In genomic region chrX:162487734-162488133, GRCm38 (mm10) we compare ENCODE assay signal across 20 mouse cellular contexts.
DNase-seq lines count a peak whose midpoint lies in the region; ATAC-seq and TF ChIP-seq lines count a peak whose summit lies in the region.
"Had no signal": no experiment of that assay in that cellular context is flagged by ENCODE, and none has a peak within 500 bp of the region (broad histone marks: within the 10 kb centered on the region; RNA-seq: fewer than 3 reads in every experiment).

No protein-coding gene starts in this region.

- no peaks in the 10 kb centered on the region for H3K79me2 ChIP-seq in CH12.LX (replicated peaks; ENCODE audit: control insufficient read depth, extremely low read depth, insufficient read depth, poor library complexity, severe bottlenecking)

- no peak overlapping the region for H3K4me3 ChIP-seq in intestine, postnatal 0 days (ENCODE audit: low read depth, low read length)
- H3K4me3 ChIP-seq in intestine, embryonic 16.5 days (ENCODE audit: low read length), result no peak overlapping the region
- no peak overlapping the region for H3K4me3 ChIP-seq in lung, embryonic 14.5 days (ENCODE audit: low read depth, low read length)
- no peak overlapping the region for H3K4me3 ChIP-seq in CH12.LX (replicated peaks in 1 of 3; ENCODE audit: low read depth in 2 of 3, low read length in 2 of 3, poor library complexity in 1 of 3)
- H3K4me3 ChIP-seq: heart, embryonic 10.5 days; midbrain, embryonic 12.5 days had no signal

- H3K27me3 ChIP-seq in intestine, postnatal 0 days (replicated peaks; ENCODE audit: control insufficient read depth, insufficient read depth, low read length), result no peaks in the 10 kb centered on the region
- H3K27me3 ChIP-seq in intestine, embryonic 16.5 days (replicated peaks; ENCODE audit: control insufficient read depth, insufficient read depth, low read length), result no peaks in the 10 kb centered on the region
- H3K27me3 ChIP-seq in lung, embryonic 14.5 days (ENCODE audit: insufficient read depth, low read length), result no peaks in the 10 kb centered on the region
- H3K27me3 ChIP-seq in CH12.LX (replicated peaks), result no peaks in the 10 kb centered on the region

- no peak for TF ChIP-seq EP300 in CH12.LX (IDR thresholded peaks at IDR 0.05; ENCODE audit: low read length)

- no peak overlapping the region for H3K9ac ChIP-seq in intestine, postnatal 0 days (ENCODE audit: low read depth, low read length)
- no peak overlapping the region for H3K9ac ChIP-seq in intestine, embryonic 16.5 days (ENCODE audit: low read depth, low read length)
- no peak overlapping the region for H3K9ac ChIP-seq in lung, embryonic 14.5 days
- no peak overlapping the region for H3K9ac ChIP-seq in CH12.LX (ENCODE audit: insufficient read depth, low read depth)
- H3K9ac ChIP-seq: midbrain, embryonic 12.5 days had no signal

- TF ChIP-seq CTCF in intestine, postnatal 0 days (IDR thresholded peaks at IDR 0.05; ENCODE audit: low read depth), result 0 out of 2 replicates have a peak, but pooled peaks have one; percentile 11
- 0 out of 2 replicates have a peak, but pooled peaks have one; percentile 10 for TF ChIP-seq CTCF in lung, embryonic 14.5 days (IDR thresholded peaks at IDR 0.05; ENCODE audit: low read depth)
- TF ChIP-seq CTCF in CH12.LX (conservative IDR thresholded peaks at IDR 0.05 in 1 of 2, IDR thresholded peaks at IDR 0.05 in 1 of 2; ENCODE audit: low read depth in 2 of 2, low read length in 2 of 2), result peak in 1 of 2 experiments; percentile 29; a peak in 2 of 4 replicates

- TF ChIP-seq RAD21 in CH12.LX (IDR thresholded peaks at IDR 0.05; ENCODE audit: low read depth, low read length), result peak; percentile 20

- dilution Hi-C loops in CH12.LX (cut with MboI; ENCODE audit: extremely low pct_ligation_motif_present, extremely low pct_unique_long_range_greater_than_20kb, low sequenced_read_pairs), result no loop called here

- TF ChIP-seq POLR2A in CH12.LX (IDR thresholded peaks at IDR 0.05; ENCODE audit: low read depth, low read length), result no peak

- no peak overlapping the region for H3K27ac ChIP-seq in intestine, postnatal 0 days (ENCODE audit: low read depth, low read length)
- H3K27ac ChIP-seq in intestine, embryonic 16.5 days (ENCODE audit: low read length), result no peak overlapping the region
- no peak overlapping the region for H3K27ac ChIP-seq in lung, embryonic 14.5 days (ENCODE audit: low read depth)
- H3K27ac ChIP-seq in CH12.LX (ENCODE audit: insufficient read depth, low read depth), result no peak overlapping the region
- H3K27ac ChIP-seq: heart, embryonic 10.5 days; midbrain, embryonic 12.5 days had no signal

- no peak for DNase-seq in lung, embryonic 14.5 days
- no peak for DNase-seq in lung, postnatal 36 days
- DNase-seq in CH12.LX (ENCODE audit: extremely low read depth) (no peak), ZHBTc4 (ENCODE audit: low read depth, low spot score) (peak; percentile 23)
- no peak for DNase-seq in right cerebral cortex, postnatal 36 days (ENCODE audit: low spot score in 2 of 2)
- no peak for DNase-seq in gastrocnemius, postnatal 14 days
- DNase-seq: adrenal gland, adult 2 months; B cell, adult 2 months; cerebellum, adult 18-20 months; cerebellum, postnatal 14 days; heart, postnatal 4 days; kidney, adult 11 months; right cerebral cortex, postnatal 4 days; thymus, postnatal 36 days had no signal

- no peaks in the 10 kb centered on the region for H3K4me1 ChIP-seq in intestine, postnatal 0 days (replicated peaks; ENCODE audit: control insufficient read depth, insufficient read depth, low read length)
- no peaks in the 10 kb centered on the region for H3K4me1 ChIP-seq in intestine, embryonic 16.5 days (ENCODE audit: control insufficient read depth, insufficient read depth, low read length)
- no peaks in the 10 kb centered on the region for H3K4me1 ChIP-seq in lung, embryonic 14.5 days (ENCODE audit: insufficient read depth)
- no peaks in the 10 kb centered on the region for H3K4me1 ChIP-seq in CH12.LX (ENCODE audit: control insufficient read depth in 1 of 2, insufficient read depth in 2 of 2)
- H3K4me1 ChIP-seq: heart, embryonic 10.5 days; midbrain, embryonic 12.5 days had no signal

- H3K4me2 ChIP-seq in intestine, postnatal 0 days (replicated peaks; ENCODE audit: low read depth), result no peak overlapping the region
- H3K4me2 ChIP-seq in intestine, embryonic 16.5 days (ENCODE audit: low read depth, low read length), result no peak overlapping the region
- H3K4me2 ChIP-seq in lung, embryonic 14.5 days, result no peak overlapping the region
- no peak overlapping the region for H3K4me2 ChIP-seq in CH12.LX (ENCODE audit: insufficient read depth, low read depth, poor library complexity, severe bottlenecking)
- H3K4me2 ChIP-seq: liver, embryonic 11.5 days; midbrain, embryonic 12.5 days had no signal

- H3K9me3 ChIP-seq in intestine, postnatal 0 days (ENCODE audit: control insufficient read depth), result no peaks in the 10 kb centered on the region
- no peaks in the 10 kb centered on the region for H3K9me3 ChIP-seq in intestine, embryonic 16.5 days (ENCODE audit: control insufficient read depth, low read length)
- H3K9me3 ChIP-seq in lung, embryonic 14.5 days (ENCODE audit: low read depth, low read length), result no peaks in the 10 kb centered on the region
- no peaks in the 10 kb centered on the region for H3K9me3 ChIP-seq in CH12.LX (replicated peaks; ENCODE audit: low read length)
- H3K9me3 ChIP-seq: heart, embryonic 10.5 days; midbrain, embryonic 12.5 days had no signal

- in situ Hi-C loops in CH12.LX (cut with MboI; ENCODE audit: low pct_ligation_motif_present, low pct_unique_long_range_greater_than_20kb, low sequenced_read_pairs), result no loop called here

- no peak for ATAC-seq in intestine, postnatal 0 days
- no peak for ATAC-seq in intestine, embryonic 16.5 days
- ATAC-seq in lung, embryonic 14.5 days (ENCODE audit: insufficient read depth), result no peak
- ATAC-seq: hindbrain, embryonic 16.5 days had no signal

- intact Hi-C loops in gastrocnemius, postnatal 14 days (cut with DNase I; ENCODE audit: low total_unique reads), result no loop called here

- no peaks in the 10 kb centered on the region for H3K36me3 ChIP-seq in intestine, postnatal 0 days (ENCODE audit: control insufficient read depth, insufficient read depth)
- H3K36me3 ChIP-seq in intestine, embryonic 16.5 days (ENCODE audit: control insufficient read depth, insufficient read depth, low read length), result no peaks in the 10 kb centered on the region
- H3K36me3 ChIP-seq in lung, embryonic 14.5 days (ENCODE audit: insufficient read depth), result no peaks in the 10 kb centered on the region
- no peaks in the 10 kb centered on the region for H3K36me3 ChIP-seq in CH12.LX (replicated peaks in 1 of 2; ENCODE audit: control insufficient read depth in 1 of 2, insufficient read depth in 1 of 2, low read length in 1 of 2)
- H3K36me3 ChIP-seq: heart, embryonic 10.5 days; midbrain, embryonic 12.5 days had no signal

TF ChIP-seq in CH12.LX, 34 proteins besides CTCF, POLR2A, EP300 and RAD21:
- TF ChIP-seq ZKSCAN1 (IDR thresholded peaks at IDR 0.05; ENCODE audit: borderline replicate concordance, low read depth, low read length), result no peak
- no peak for TF ChIP-seq BHLHE40 (IDR thresholded peaks at IDR 0.05; ENCODE audit: low read depth, low read length)
- TF ChIP-seq MEF2A (IDR thresholded peaks at IDR 0.05; ENCODE audit: borderline replicate concordance, low read depth, low read length), result no peak
- TF ChIP-seq UBTF (IDR thresholded peaks at IDR 0.05; ENCODE audit: low read depth, low read length), result no peak
- no peak for TF ChIP-seq E2F4 (IDR thresholded peaks at IDR 0.05; ENCODE audit: insufficient replicate concordance, low read depth, low read length)
- TF ChIP-seq IRF4 (IDR thresholded peaks at IDR 0.05; ENCODE audit: low read depth, low read length), result no peak
- no peak for TF ChIP-seq ETS1 (conservative IDR thresholded peaks at IDR 0.05; ENCODE audit: low read depth, low read length)
- TF ChIP-seq GABPA (IDR thresholded peaks at IDR 0.05; ENCODE audit: insufficient replicate concordance, low read depth, low read length), result no peak
- TF ChIP-seq POLR2AphosphoS2 (IDR thresholded peaks at IDR 0.05; ENCODE audit: low read depth, low read length), result no peak
- TF ChIP-seq MAX (IDR thresholded peaks at IDR 0.05; ENCODE audit: low read length), result no peak
- no peak for TF ChIP-seq CHD2 (IDR thresholded peaks at IDR 0.05; ENCODE audit: low read length)
- no peak for TF ChIP-seq JUN (IDR thresholded peaks at IDR 0.05; ENCODE audit: insufficient read depth, low read depth, low read length)
